Mouse (Mus musculus): Measurements from ENCODE around the gene Epha5. TPM values are rescaled to one million over a fixed set of nuclear protein-coding genes. Genes with fewer than 3 reads are reported as not detected.

The Epha5 gene
- polyA plus RNA-seq, 1 experiment from 2014 or later = 140 TPM

DNA sequence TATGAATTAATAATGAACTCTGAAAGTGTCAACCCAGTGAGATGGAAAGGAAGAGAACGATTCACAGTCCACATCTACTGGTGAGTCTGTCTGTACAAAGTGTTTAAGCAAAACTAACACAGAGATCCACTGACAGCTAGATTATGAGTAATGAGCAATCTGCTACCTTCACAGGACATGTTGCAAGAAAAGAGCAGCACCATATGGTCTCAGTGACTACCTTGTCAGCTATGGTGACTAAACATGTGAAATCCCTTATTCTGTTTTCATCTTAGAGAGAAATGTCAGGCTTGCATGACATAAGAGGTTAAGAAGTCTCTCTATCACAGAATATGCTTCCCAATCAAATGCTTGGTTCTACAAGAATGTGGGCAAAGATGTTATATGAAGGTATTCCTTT is 20.1 kb downstream of the Epha5 start:
- Histone ChIP-seq H3K9me3 (ENCODE audit: control insufficient read depth, low read length) (no peaks in the 10 kb centered on the region), H3K4me3 (replicated peaks; ENCODE audit: low read length) (no peak overlapping the region), H3K27me3 (replicated peaks; ENCODE audit: control insufficient read depth, insufficient read depth, low read length) (no peaks in the 10 kb centered on the region), H3K36me3 (ENCODE audit: control insufficient read depth, insufficient read depth) (no peaks in the 10 kb centered on the region), H3K4me1 (replicated peaks; ENCODE audit: control insufficient read depth, insufficient read depth, low read length) (no peaks in the 10 kb centered on the region), H3K4me2 (ENCODE audit: low read length) (no peak overlapping the region), H3K27ac (ENCODE audit: low read length) (no peak overlapping the region), H3K9ac (replicated peaks; ENCODE audit: low read depth, low read length) (no peak overlapping the region)
- peak; percentile 66 for ATAC-seq
- 45% methylated on average over 1 of the region's 1 CpGs for WGBS

DNA sequence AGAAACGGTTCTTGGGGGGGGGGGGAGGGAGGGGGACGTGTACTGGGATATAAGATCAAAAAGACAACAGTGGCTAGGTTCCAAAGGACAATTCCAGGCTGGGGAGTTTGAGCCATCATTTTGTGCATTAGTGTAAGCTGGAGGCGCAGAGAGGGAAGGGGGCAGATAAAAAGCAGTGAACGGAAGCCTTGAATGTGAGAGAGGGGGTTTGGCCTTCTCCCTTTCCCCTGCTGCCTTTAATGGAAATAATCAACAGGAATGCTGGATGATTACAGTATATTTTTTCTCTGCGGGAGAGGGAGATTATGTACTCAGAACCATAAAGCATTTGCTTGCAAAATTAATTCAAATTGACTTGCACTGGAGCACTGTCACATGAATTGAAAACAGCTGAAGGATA is 51.8 kb downstream of the Epha5 start:
- Histone ChIP-seq H3K4me1 (replicated peaks; ENCODE audit: control insufficient read depth, insufficient read depth, low read length) (peaks cover 4% of the 10 kb centered on the region; the same call in 1 of the 2 replicates), H3K27me3 (replicated peaks; ENCODE audit: control insufficient read depth, insufficient read depth, low read length) (no peaks in the 10 kb centered on the region), H3K4me3 (replicated peaks; ENCODE audit: low read length) (no peak overlapping the region), H3K9me3 (ENCODE audit: control insufficient read depth, low read length) (no peaks in the 10 kb centered on the region), H3K9ac (replicated peaks; ENCODE audit: low read depth, low read length) (no peak overlapping the region), H3K36me3 (ENCODE audit: control insufficient read depth, insufficient read depth) (no peaks in the 10 kb centered on the region), H3K27ac (ENCODE audit: low read length) (no peak overlapping the region), H3K4me2 (ENCODE audit: low read length) (no peak overlapping the region)
- 39% methylated on average over 5 of the region's 5 CpGs for WGBS
- ATAC-seq = peak; percentile 55; the same call in 1 of the 2 replicates

DNA sequence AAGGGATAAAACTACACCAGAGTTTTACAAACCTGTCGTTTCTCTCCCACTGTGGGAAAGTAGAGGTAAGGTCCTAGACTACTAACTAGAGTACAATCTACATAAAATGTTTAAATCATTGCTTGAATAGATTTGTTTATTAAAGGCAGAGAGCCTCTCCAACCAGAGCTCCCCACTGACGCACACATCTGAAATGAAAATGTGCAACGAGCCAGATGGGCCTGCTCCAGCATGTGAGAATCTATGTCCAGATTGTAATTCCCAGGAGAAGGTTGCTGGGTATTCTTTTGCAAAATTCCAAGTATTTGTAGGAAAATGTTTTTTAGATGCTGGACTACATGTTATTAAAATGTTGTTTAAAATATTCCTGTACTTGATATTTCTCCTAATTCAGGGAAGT is 57.8 kb downstream of the Epha5 start:
- ATAC-seq = no peak
- H3K9ac ChIP-seq (replicated peaks; ENCODE audit: low read depth, low read length) = no peak overlapping the region
- no peaks in the 10 kb centered on the region for H3K9me3 ChIP-seq (ENCODE audit: control insufficient read depth, low read length)
- peaks cover 6% of the 10 kb centered on the region for H3K4me1 ChIP-seq (replicated peaks; ENCODE audit: control insufficient read depth, insufficient read depth, low read length)
- no peak overlapping the region for H3K27ac ChIP-seq (ENCODE audit: low read length)
- H3K4me2 ChIP-seq (ENCODE audit: low read length) = no peak overlapping the region
- no peaks in the 10 kb centered on the region for H3K36me3 ChIP-seq (ENCODE audit: control insufficient read depth, insufficient read depth)
- no peak overlapping the region for H3K4me3 ChIP-seq (replicated peaks; ENCODE audit: low read length)
- no peaks in the 10 kb centered on the region for H3K27me3 ChIP-seq (replicated peaks; ENCODE audit: control insufficient read depth, insufficient read depth, low read length)
- 58% methylated on average over 3 of the region's 3 CpGs for WGBS

DNA sequence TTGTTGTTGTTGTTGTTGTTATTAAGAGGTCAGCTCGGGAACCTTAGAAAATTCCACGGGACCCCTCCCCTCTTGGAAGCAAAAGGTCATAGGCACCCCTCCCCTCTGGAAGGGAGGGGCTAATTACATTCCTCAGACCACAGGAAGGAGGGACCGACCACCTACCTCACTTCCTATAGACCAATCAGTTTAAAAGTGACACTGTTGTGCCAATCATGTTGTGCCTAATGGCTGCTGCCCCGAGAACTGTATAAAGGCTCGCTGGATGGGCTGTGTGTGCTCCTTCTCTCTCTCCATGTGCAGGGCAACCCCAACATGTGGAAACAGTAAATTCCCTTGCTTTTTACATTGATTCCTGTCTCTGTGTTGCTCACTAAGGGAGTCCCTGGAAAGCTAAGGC is 64.1 kb downstream of the Epha5 start:
- Histone ChIP-seq H3K4me3 (replicated peaks; ENCODE audit: low read length) (no peak overlapping the region), H3K27ac (ENCODE audit: low read length) (no peak overlapping the region), H3K27me3 (replicated peaks; ENCODE audit: control insufficient read depth, insufficient read depth, low read length) (no peaks in the 10 kb centered on the region), H3K4me2 (ENCODE audit: low read length) (no peak overlapping the region), H3K9ac (replicated peaks; ENCODE audit: low read depth, low read length) (no peak overlapping the region), H3K4me1 (replicated peaks; ENCODE audit: control insufficient read depth, insufficient read depth, low read length) (peaks cover 3% of the 10 kb centered on the region; the same call in 1 of the 2 replicates), H3K36me3 (ENCODE audit: control insufficient read depth, insufficient read depth) (no peaks in the 10 kb centered on the region), H3K9me3 (ENCODE audit: control insufficient read depth, low read length) (no peaks in the 10 kb centered on the region)
- no peak for ATAC-seq
- 69% methylated on average over 5 of the region's 5 CpGs for WGBS

DNA sequence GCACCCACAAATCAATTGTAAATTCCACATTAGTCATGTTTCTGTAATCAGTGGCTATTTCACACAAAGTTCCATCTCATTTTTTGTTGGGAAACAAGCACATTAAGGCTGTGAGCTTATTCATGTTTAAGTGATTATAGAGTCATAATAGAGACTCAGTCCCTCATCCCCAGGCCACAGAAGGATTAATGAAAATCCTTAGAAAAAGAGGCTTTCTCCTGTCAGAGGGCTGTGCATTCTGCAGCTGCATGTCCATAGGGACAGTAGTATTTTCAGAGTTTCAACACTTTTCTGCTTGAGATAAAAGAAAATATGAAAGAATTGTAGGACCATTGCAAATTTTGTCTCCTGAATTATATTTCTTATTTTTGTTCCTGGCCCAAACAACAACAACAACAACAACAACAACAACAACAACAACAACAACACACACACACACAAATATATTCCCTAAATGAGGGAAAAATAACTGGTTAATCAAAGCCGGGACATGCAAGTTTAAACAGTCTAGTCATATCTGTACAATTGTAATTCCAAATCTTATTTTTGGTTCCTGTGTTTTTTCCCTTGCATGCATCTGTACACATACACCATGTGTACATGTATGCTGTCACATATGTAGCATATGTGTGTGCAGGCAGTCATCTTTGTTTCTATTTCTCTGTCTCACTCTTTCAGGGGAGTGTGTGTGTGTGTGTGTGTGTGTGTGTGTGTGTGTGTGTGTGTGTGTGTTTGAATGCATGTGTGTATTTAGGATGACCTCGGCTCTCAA is 70.3 kb downstream of the Epha5 start:
- no peak overlapping the region for H3K4me3 ChIP-seq (replicated peaks; ENCODE audit: low read length)
- no peak for ATAC-seq
- H3K27me3 ChIP-seq (replicated peaks; ENCODE audit: control insufficient read depth, insufficient read depth, low read length) = no peaks in the 10 kb centered on the region
- H3K4me2 ChIP-seq (ENCODE audit: low read length) = no peak overlapping the region
- H3K4me1 ChIP-seq (replicated peaks; ENCODE audit: control insufficient read depth, insufficient read depth, low read length) = no peaks in the 10 kb centered on the region; the same call in 1 of the 2 replicates
- no peaks in the 10 kb centered on the region for H3K36me3 ChIP-seq (ENCODE audit: control insufficient read depth, insufficient read depth)
- 85% methylated on average over 2 of the region's 2 CpGs for WGBS
- H3K9ac ChIP-seq (replicated peaks; ENCODE audit: low read depth, low read length) = no peak overlapping the region
- no peaks in the 10 kb centered on the region for H3K9me3 ChIP-seq (ENCODE audit: control insufficient read depth, low read length)
- no peak overlapping the region for H3K27ac ChIP-seq (ENCODE audit: low read length)

DNA sequence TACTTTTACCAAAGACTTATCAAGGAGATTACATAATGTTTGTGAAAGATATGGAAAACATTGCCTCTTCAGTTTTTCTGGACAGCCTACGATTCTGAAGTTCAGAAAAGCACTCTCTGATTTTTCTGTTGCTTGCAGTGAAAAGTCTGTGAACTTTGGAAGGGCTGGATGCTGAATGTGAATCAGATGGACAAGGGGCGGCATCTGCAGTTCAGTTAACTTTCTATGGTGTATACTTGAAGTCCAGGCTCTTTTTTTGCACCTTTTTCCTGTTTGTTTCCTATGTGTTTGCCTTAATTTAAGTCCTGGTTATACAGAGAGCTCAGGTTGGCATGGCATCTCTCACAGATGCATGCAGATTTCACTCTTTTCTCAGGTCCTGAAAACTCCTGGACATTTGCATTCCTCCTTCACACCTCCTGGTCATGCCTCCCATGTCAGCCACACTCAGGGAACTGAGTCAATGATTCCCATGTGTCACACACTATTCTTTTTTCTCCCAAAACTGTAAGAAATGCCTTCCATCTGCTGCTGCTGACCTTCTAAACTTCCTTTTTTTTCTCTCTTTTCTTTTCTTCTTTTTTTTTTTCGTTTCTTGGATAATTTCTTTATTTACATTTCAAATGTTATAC is 81.2 kb downstream of the Epha5 start:
- WGBS = 66% methylated on average over 3 of the region's 3 CpGs
- Histone ChIP-seq H3K4me1 (replicated peaks; ENCODE audit: control insufficient read depth, insufficient read depth, low read length) (0 out of 2 replicates have a peak, but pooled peaks cover 2% of the 10 kb centered on the region), H3K36me3 (ENCODE audit: control insufficient read depth, insufficient read depth) (no peaks in the 10 kb centered on the region), H3K4me3 (replicated peaks; ENCODE audit: low read length) (no peak overlapping the region), H3K9me3 (ENCODE audit: control insufficient read depth, low read length) (no peaks in the 10 kb centered on the region), H3K9ac (replicated peaks; ENCODE audit: low read depth, low read length) (no peak overlapping the region), H3K4me2 (ENCODE audit: low read length) (no peak overlapping the region), H3K27ac (ENCODE audit: low read length) (no peak overlapping the region), H3K27me3 (replicated peaks; ENCODE audit: control insufficient read depth, insufficient read depth, low read length) (no peaks in the 10 kb centered on the region)
- ATAC-seq = peak; percentile 55; the same call in 1 of the 2 replicates

DNA sequence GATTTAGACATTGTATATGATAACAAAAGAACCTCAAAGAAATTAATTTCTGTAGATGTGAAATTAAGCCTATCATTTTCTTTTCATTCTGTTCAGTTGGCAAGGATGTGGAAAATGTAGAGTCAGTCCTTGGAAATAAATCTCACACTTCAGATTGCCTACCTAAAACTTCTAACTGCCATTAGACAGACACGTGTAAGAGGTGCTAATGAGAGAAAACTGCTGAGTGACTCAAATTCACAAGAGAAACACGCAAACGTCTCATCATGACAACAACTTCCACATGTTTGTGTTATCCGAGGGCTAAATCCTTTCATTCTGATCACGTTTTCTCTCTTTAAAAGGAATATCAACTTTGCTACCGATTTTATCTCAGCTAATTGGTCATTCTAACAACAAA is 82.7 kb downstream of the Epha5 start:
- Histone ChIP-seq H3K4me1 (replicated peaks; ENCODE audit: control insufficient read depth, insufficient read depth, low read length) (0 out of 2 replicates have a peak, but pooled peaks cover 2% of the 10 kb centered on the region), H3K36me3 (ENCODE audit: control insufficient read depth, insufficient read depth) (no peaks in the 10 kb centered on the region), H3K4me3 (replicated peaks; ENCODE audit: low read length) (no peak overlapping the region), H3K27me3 (replicated peaks; ENCODE audit: control insufficient read depth, insufficient read depth, low read length) (no peaks in the 10 kb centered on the region), H3K9ac (replicated peaks; ENCODE audit: low read depth, low read length) (no peak overlapping the region), H3K9me3 (ENCODE audit: control insufficient read depth, low read length) (no peaks in the 10 kb centered on the region), H3K27ac (ENCODE audit: low read length) (no peak overlapping the region), H3K4me2 (ENCODE audit: low read length) (no peak overlapping the region)
- no peak for ATAC-seq
- WGBS = 38% methylated on average over 6 of the region's 6 CpGs

DNA sequence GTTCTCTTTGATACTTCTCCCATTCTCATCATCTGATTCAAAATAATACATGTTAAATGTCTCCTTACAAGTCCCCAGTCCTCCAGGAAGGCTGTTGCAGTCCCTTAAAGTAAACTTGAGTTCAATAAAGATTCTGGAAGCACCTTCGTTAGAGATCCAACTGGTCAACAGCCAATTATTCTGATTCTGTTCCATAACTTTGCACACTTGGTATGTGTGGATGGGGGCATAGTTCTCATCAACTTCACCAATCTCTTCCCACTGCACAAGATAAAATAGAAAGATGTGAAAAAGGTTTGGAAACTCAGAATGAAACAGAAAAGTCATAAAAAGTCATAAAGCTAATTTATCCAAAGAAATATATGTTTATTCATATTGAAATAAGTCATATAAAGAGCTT is 85.6 kb downstream of the Epha5 start:
- no peak overlapping the region for H3K4me2 ChIP-seq (ENCODE audit: low read length)
- no peak overlapping the region for H3K9ac ChIP-seq (replicated peaks; ENCODE audit: low read depth, low read length)
- H3K27me3 ChIP-seq (replicated peaks; ENCODE audit: control insufficient read depth, insufficient read depth, low read length) = no peaks in the 10 kb centered on the region
- H3K4me1 ChIP-seq (replicated peaks; ENCODE audit: control insufficient read depth, insufficient read depth, low read length) = peaks cover 4% of the 10 kb centered on the region; the same call in 1 of the 2 replicates
- H3K4me3 ChIP-seq (replicated peaks; ENCODE audit: low read length) = no peak overlapping the region
- WGBS = 80% methylated on average over 1 of the region's 1 CpGs
- ATAC-seq = no peak
- no peaks in the 10 kb centered on the region for H3K9me3 ChIP-seq (ENCODE audit: control insufficient read depth, low read length)
- H3K27ac ChIP-seq (ENCODE audit: low read length) = no peak overlapping the region
- H3K36me3 ChIP-seq (ENCODE audit: control insufficient read depth, insufficient read depth) = no peaks in the 10 kb centered on the region

DNA sequence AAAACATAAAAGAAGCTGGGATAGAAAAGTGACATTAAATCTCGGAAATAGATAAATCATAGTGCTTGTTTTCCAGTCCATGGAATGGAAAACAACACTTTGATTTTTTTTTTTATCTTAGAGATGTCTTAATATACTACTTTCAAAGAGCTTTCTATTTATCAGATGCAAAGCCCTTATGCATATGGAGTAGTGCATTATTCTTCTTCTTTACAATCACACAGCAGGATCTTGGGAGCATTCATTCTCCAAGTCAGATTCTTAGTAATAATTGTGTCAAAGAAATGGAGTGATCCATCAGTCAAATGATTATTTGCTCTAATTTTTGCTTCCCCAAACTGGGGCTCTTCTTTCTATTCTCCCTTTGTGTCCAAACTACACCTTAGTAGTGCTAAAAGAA is 96.6 kb downstream of the Epha5 start:
- no peak for ATAC-seq
- H3K4me1 ChIP-seq (replicated peaks; ENCODE audit: control insufficient read depth, insufficient read depth, low read length) = peaks cover 11% of the 10 kb centered on the region
- H3K27me3 ChIP-seq (replicated peaks; ENCODE audit: control insufficient read depth, insufficient read depth, low read length) = no peaks in the 10 kb centered on the region
- no peak overlapping the region for H3K9ac ChIP-seq (replicated peaks; ENCODE audit: low read depth, low read length)
- no peaks in the 10 kb centered on the region for H3K36me3 ChIP-seq (ENCODE audit: control insufficient read depth, insufficient read depth)
- H3K4me3 ChIP-seq (replicated peaks; ENCODE audit: low read length) = no peak overlapping the region
- no peak overlapping the region for H3K4me2 ChIP-seq (ENCODE audit: low read length)
- WGBS = 40% methylated on average over 1 of the region's 1 CpGs
- no peak overlapping the region for H3K27ac ChIP-seq (ENCODE audit: low read length)
- H3K9me3 ChIP-seq (ENCODE audit: control insufficient read depth, low read length) = no peaks in the 10 kb centered on the region

All from forebrain, embryonic 16.5 days (tissue).